Mouse (Mus musculus) limb, embryonic 11.5 days (tissue): ENCODE results near the gene Commd6. TPM values are rescaled to one million over a fixed set of nuclear protein-coding genes. Genes with fewer than 3 reads are reported as not detected.

ENCODE experiments used
- ATAC-seq: fragments of 200-750 bp; cut with Nextera tagmentation; 2 replicates; pipeline ENCODE4 v1.8.0; 2017; ENCODE audit warnings: low read depth; ENCODE audit not compliant: insufficient number of reproducible peaks, low FRiP score, low TSS enrichment
- DNase-seq: peaks from one replicate; pipeline ENCODE4 v3.0.0-alpha.2; 2015; ENCODE audit warnings: low spot score
- H3K27ac ChIP-seq: fragments of 300-500 bp; sonication (generic); replicated peaks from 2 replicates; pipeline ENCODE4 v1.5.1; 2014; ENCODE audit warnings: low read depth, mild to moderate bottlenecking, low read length
- H3K27me3 ChIP-seq: fragments of 300-500 bp; sonication (generic); 2 replicates; pipeline ENCODE4 v1.6.1; 2014; ENCODE audit warnings: mild to moderate bottlenecking, low read length, mixed read lengths; ENCODE audit not compliant: control insufficient read depth, insufficient read depth
- H3K36me3 ChIP-seq: fragments of 300-500 bp; sonication (generic); 2 replicates; pipeline ENCODE4 v1.6.1; 2014; ENCODE audit warnings: mild to moderate bottlenecking, low read length, moderate library complexity, mixed read lengths; ENCODE audit not compliant: control insufficient read depth, insufficient read depth
- H3K4me1 ChIP-seq: fragments of 300-500 bp; sonication (generic); 2 replicates; pipeline ENCODE4 v1.6.1; 2014; ENCODE audit warnings: low read length, mixed read lengths; ENCODE audit not compliant: control insufficient read depth, insufficient read depth
- H3K4me2 ChIP-seq: fragments of 300-500 bp; sonication (generic); 2 replicates; pipeline ENCODE4 v1.6.1; 2014; ENCODE audit warnings: low read depth, mild to moderate bottlenecking, moderate library complexity; ENCODE audit not compliant: severe bottlenecking
- H3K4me3 ChIP-seq: fragments of 300-500 bp; sonication (generic); 2 replicates; pipeline ENCODE4 v1.5.1; 2014; ENCODE audit warnings: low read depth, low read length
- H3K9ac ChIP-seq: fragments of 300-500 bp; sonication (generic); 2 replicates; pipeline ENCODE4 v1.6.1; 2014; ENCODE audit warnings: mild to moderate bottlenecking, low read length
- H3K9me3 ChIP-seq: fragments of 300-500 bp; sonication (generic); 2 replicates; pipeline ENCODE4 v1.6.1; 2016; ENCODE audit warnings: low read length; ENCODE audit not compliant: control insufficient read depth
- WGBS: fragments of 180-500 bp; shearing (Covaris S2); extraction: QIAGEN DNeasy Blood & Tissue Kit; methylation state at CpG from one replicate; pipeline ENCODE4 v1.1.7; 2014; 5-methylcytosine and 5-hydroxymethylcytosine counted together
- polyA plus RNA-seq: library from polyadenylated mRNA; unstranded; fragments of >200 nt; fragmentation: Nextera tagmentation; extraction: Ambion mirVana; gene quantifications from 2 replicates; pipeline ENCODE4 v1.2.1, GENCODE M21; 2014

Gene Commd6
- 80.2 and 88.8 TPM in 2 replicates for polyA plus RNA-seq

- WGBS = under 1% methylated on average over 39 of the region's 39 CpGs
- Histone ChIP-seq H3K27me3 (no peaks in the 10 kb centered on the region), H3K36me3 (no peaks in the 10 kb centered on the region), H3K4me1 (no peaks in the 10 kb centered on the region), H3K27ac (0 out of 2 replicates have a peak within 1 kb of the TSS, but pooled peaks have one; percentile 21), H3K9me3 (no peaks in the 10 kb centered on the region), H3K9ac (peak within 1 kb of the TSS; percentile 72), H3K4me2 (peak within 1 kb of the TSS; percentile 82), H3K4me3 (peak within 1 kb of the TSS; percentile 81)
- peak; percentile 89 for DNase-seq
- ATAC-seq = peak; percentile 97
These were observed at the start of gene Commd6 for GRCm38 (mm10) chr14:101640153-101640843. Commd6 (minus strand) TSS chr14:101640686.

DNA sequence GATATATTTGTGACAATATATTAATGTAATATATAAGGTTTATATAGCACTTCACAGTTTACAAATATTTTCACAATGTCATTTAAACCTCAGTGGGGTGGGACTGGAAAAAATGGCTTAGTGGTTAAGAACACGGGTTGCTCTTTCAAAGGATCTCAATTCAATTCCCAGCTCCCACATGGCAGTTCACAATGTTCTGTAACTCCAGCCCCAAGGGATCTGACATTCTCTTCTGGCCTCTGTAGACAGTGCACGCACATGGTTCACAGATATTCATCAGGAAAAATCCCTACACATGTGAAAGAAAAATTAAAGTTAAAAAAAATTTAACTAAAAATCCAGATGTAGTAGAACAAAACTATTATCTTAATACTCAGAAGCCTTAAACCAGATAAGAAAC is 47.9 kb upstream of the Commd6 start:
- no peak overlapping the region for H3K4me2 ChIP-seq
- ATAC-seq = no peak
- no peaks in the 10 kb centered on the region for H3K4me1 ChIP-seq
- no peaks in the 10 kb centered on the region for H3K27me3 ChIP-seq
- no peak overlapping the region for H3K9ac ChIP-seq
- no peak for DNase-seq
- no peaks in the 10 kb centered on the region; the same call in 1 of the 2 replicates for H3K36me3 ChIP-seq
- no peak overlapping the region for H3K27ac ChIP-seq
- WGBS = 90% methylated on average over 2 of the region's 2 CpGs
- H3K9me3 ChIP-seq = no peaks in the 10 kb centered on the region
- no peak overlapping the region for H3K4me3 ChIP-seq

- 93% methylated on average over 6 of the region's 6 CpGs for WGBS
- Histone ChIP-seq H3K27me3 (no peaks in the 10 kb centered on the region), H3K9me3 (no peaks in the 10 kb centered on the region), H3K9ac (no peak overlapping the region), H3K4me3 (no peak overlapping the region), H3K36me3 (no peaks in the 10 kb centered on the region), H3K27ac (no peak overlapping the region), H3K4me2 (no peak overlapping the region), H3K4me1 (no peaks in the 10 kb centered on the region)
- ATAC-seq (no peak), DNase-seq (no peak)
These were observed 47.2 kb upstream of the Commd6 start for GRCm38 (mm10) chr14:101687696-101688095.

- 96% methylated on average over 1 of the region's 1 CpGs for WGBS
- H3K4me1 ChIP-seq = no peaks in the 10 kb centered on the region
- H3K4me2 ChIP-seq = no peak overlapping the region
- ATAC-seq (no peak), DNase-seq (no peak)
- no peak overlapping the region for H3K4me3 ChIP-seq
- no peak overlapping the region for H3K27ac ChIP-seq
- no peaks in the 10 kb centered on the region for H3K27me3 ChIP-seq
- no peak overlapping the region for H3K9ac ChIP-seq
- H3K9me3 ChIP-seq = no peaks in the 10 kb centered on the region
- H3K36me3 ChIP-seq = no peaks in the 10 kb centered on the region; the same call in 1 of the 2 replicates
These were observed 31.7 kb upstream of the Commd6 start for GRCm38 (mm10) chr14:101672226-101672625.

DNA sequence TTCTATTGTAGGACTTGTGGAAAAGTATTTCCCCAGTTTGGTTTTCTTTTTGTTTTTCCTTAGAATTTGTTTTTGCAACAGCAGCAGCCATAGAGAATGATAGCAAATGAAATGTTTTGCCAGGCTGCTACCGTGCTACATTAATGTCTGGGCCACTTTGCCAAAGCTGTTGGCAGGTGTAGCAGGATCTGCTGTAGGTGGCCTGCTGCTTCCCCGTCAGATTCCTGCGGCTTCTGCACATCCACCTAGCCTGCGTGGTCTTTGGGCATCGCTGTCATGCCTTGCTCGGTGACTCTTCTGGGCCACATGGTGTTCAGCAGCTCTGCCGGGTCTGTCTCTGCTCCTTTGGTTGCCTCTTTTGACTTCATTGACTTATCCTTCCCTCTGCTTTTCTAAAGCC is 28.1 kb upstream of the Commd6 start:
- no peaks in the 10 kb centered on the region for H3K4me1 ChIP-seq
- H3K4me3 ChIP-seq = no peak overlapping the region
- no peak for DNase-seq
- ATAC-seq = no peak
- H3K27ac ChIP-seq = no peak overlapping the region
- no peak overlapping the region for H3K9ac ChIP-seq
- 94% methylated on average over 7 of the region's 7 CpGs for WGBS
- H3K9me3 ChIP-seq = no peaks in the 10 kb centered on the region
- H3K4me2 ChIP-seq = no peak overlapping the region
- H3K27me3 ChIP-seq = no peaks in the 10 kb centered on the region
- H3K36me3 ChIP-seq = no peaks in the 10 kb centered on the region

- ATAC-seq (no peak), DNase-seq (no peak)
- Histone ChIP-seq H3K9ac (no peak overlapping the region), H3K27ac (no peak overlapping the region), H3K27me3 (no peaks in the 10 kb centered on the region), H3K9me3 (no peaks in the 10 kb centered on the region), H3K4me2 (no peak overlapping the region), H3K4me1 (no peaks in the 10 kb centered on the region), H3K4me3 (no peak overlapping the region), H3K36me3 (no peaks in the 10 kb centered on the region)
- WGBS = 89% methylated on average over 5 of the region's 5 CpGs
These were observed 26.1 kb upstream of the Commd6 start for GRCm38 (mm10) chr14:101666536-101666935.

DNA sequence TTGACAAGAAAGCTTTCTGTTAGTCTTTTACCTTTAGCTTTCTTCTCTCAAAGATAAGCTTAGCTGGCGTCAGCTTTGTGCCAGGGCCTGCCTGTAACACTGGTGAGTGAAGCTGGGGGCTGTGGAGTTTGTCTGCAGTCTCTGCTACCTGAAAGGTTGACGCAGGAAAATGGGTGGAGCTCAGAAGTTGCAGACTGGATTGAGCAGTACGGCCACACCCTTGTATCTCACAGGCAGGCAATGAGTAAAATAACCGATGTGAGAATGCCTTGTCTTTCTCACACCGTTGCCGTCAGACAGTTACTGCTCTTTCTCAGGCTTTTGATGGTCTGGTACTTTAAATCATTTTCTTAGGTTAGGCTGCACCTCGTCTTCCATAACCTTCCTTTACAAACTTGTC is 25.6 kb upstream of the Commd6 start:
- H3K4me3 ChIP-seq = no peak overlapping the region
- no peak overlapping the region for H3K9ac ChIP-seq
- WGBS = 94% methylated on average over 7 of the region's 7 CpGs

GRCm38 (mm10) chr14:101664274-101664673 is 23.8 kb upstream of the Commd6 start:
- H3K4me3 ChIP-seq = no peak overlapping the region
- no peaks in the 10 kb centered on the region for H3K27me3 ChIP-seq
- ATAC-seq = no peak
- no peak for DNase-seq
- no peak overlapping the region for H3K4me2 ChIP-seq
- H3K9ac ChIP-seq = no peak overlapping the region
- no peaks in the 10 kb centered on the region for H3K4me1 ChIP-seq
- no peaks in the 10 kb centered on the region for H3K9me3 ChIP-seq
- H3K27ac ChIP-seq = no peak overlapping the region
- H3K36me3 ChIP-seq = no peaks in the 10 kb centered on the region
- WGBS = 88% methylated on average over 3 of the region's 3 CpGs

More for the DNA sequence above, 25.6 kb upstream of the Commd6 start:
- Histone ChIP-seq H3K27me3 (no peaks in the 10 kb centered on the region), H3K36me3 (no peaks in the 10 kb centered on the region), H3K4me2 (no peak overlapping the region), H3K4me1 (no peaks in the 10 kb centered on the region), H3K27ac (no peak overlapping the region), H3K9me3 (no peaks in the 10 kb centered on the region)
- no peak for ATAC-seq
- no peak for DNase-seq
